Mouse (Mus musculus) embryonic fibroblast, embryonic 13.5 days (primary cell): Measurements from ENCODE around the gene Cldn9.

Experiments
- CTCF ChIP-seq: IDR thresholded peaks from 2 replicates; pipeline ENCODE4 v1.5.1; 2011; ENCODE audit warnings: mild to moderate bottlenecking, control low read depth, low read length, moderate library complexity, borderline replicate concordance; ENCODE audit not compliant: insufficient read depth
- POLR2A ChIP-seq: IDR thresholded peaks from 2 replicates; pipeline ENCODE4 v1.6.1; 2011; ENCODE audit warnings: low read depth, mild to moderate bottlenecking, control low read depth, low read length, moderate library complexity

DNA sequence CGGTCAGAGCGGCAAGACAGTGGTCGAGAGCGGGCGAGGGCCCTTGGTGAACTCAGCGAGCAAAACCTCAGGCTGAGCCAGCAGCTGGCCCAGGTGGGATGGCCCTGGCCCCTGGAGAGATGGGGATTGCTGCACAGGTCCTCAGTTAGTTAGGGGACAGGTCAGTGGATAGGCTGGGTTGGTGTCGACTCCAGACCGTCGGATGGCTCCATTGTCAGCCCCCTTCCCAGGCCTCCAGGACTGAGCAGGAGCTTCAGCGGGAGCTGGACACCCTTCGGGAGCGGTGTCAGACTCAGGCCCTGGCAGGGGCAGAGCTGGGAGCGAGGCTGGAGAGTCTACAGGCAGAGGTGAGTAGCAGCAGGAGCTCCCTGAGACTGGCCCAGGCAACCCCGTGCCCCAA, 18.3 kb downstream of the Cldn9 start:
- TF ChIP-seq CTCF (no peak), POLR2A (no peak)
